In the genomic region with DNA sequence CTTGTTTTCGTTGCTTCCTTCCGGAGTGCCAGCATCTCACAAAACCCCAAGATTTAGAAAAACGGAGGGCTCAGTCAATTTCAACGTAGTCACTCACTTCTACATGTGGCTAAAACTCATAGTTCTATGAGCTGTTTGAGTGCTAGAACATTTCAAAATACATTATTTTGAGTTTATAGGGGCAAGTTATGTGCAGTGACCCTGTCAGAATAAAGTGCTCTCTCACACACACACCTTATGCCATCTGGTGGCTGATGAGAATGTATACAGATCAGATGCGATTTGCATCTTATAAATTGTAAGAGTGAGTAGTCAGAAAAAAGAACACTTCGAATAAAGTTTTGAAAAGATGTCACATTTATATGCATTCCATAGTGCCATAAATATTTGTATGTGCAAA, we compare ENCODE assay signal across 16 mouse cellular contexts. TPM values are rescaled to one million over a fixed set of nuclear protein-coding genes. Genes with fewer than 3 reads are reported as not detected.
DNase-seq lines count a peak whose midpoint lies in the region; ATAC-seq and TF ChIP-seq lines count a peak whose summit lies in the region.
"Had no signal": no experiment of that assay in that cellular context is flagged by ENCODE, and none has a peak within 500 bp of the region (broad histone marks: within the 10 kb centered on the region; RNA-seq: fewer than 3 reads in every experiment).

No protein-coding gene starts in this region.

- no peak overlapping the region for H3K27ac ChIP-seq in forebrain, embryonic 14.5 days (ENCODE audit: low read depth, low read length)
- no peak overlapping the region for H3K27ac ChIP-seq in forebrain, embryonic 12.5 days
- H3K27ac ChIP-seq in midbrain, postnatal 0 days (ENCODE audit: low read depth, low read length): no peak overlapping the region
- H3K27ac ChIP-seq in midbrain, embryonic 10.5 days (replicated peaks): no peak overlapping the region
- H3K27ac ChIP-seq: liver, embryonic 13.5 days had no signal

- TF ChIP-seq CTCF in midbrain, postnatal 0 days (IDR thresholded peaks at IDR 0.05): peak; percentile 81

- no peaks in the 10 kb centered on the region for H3K9me3 ChIP-seq in forebrain, embryonic 14.5 days (replicated peaks; ENCODE audit: control insufficient read depth, low read length)
- H3K9me3 ChIP-seq in forebrain, embryonic 12.5 days: no peaks in the 10 kb centered on the region
- H3K9me3 ChIP-seq in midbrain, postnatal 0 days (ENCODE audit: low read length): no peaks in the 10 kb centered on the region
- no peaks in the 10 kb centered on the region for H3K9me3 ChIP-seq in midbrain, embryonic 10.5 days (replicated peaks)
- H3K9me3 ChIP-seq: liver, embryonic 13.5 days had no signal

- DNase-seq in forebrain, embryonic 14.5 days (ENCODE audit: low spot score): peak; percentile 59
- DNase-seq in kidney, postnatal 14 days: peak; percentile 8
- no peak for DNase-seq in kidney, postnatal 10 days
- peak; percentile 71 for DNase-seq in midbrain, postnatal 0 days (ENCODE audit: low spot score)
- DNase-seq in midbrain, embryonic 10.5 days (ENCODE audit: low spot score): no peak
- no peak for DNase-seq in MN1 (ENCODE audit: low spot score)
- DNase-seq: adrenal gland, postnatal 25 days; cerebellum, adult 2 months; gastrocnemius, postnatal 36 days; kidney, adult 9 months; layer of hippocampus, postnatal 36 days; liver, embryonic 13.5 days; spleen, adult 18-20 months had no signal

- H3K4me3 ChIP-seq in forebrain, embryonic 14.5 days (ENCODE audit: low read depth, low read length): no peak overlapping the region
- no peak overlapping the region for H3K4me3 ChIP-seq in forebrain, embryonic 12.5 days (replicated peaks)
- no peak overlapping the region for H3K4me3 ChIP-seq in midbrain, postnatal 0 days (ENCODE audit: low read depth, low read length)
- no peak overlapping the region for H3K4me3 ChIP-seq in midbrain, embryonic 10.5 days
- H3K4me3 ChIP-seq: liver, embryonic 13.5 days had no signal

- no peak for ATAC-seq in forebrain, embryonic 14.5 days
- no peak for ATAC-seq in forebrain, embryonic 12.5 days (ENCODE audit: low FRiP score)
- no peak for ATAC-seq in midbrain, postnatal 0 days (ENCODE audit: low FRiP score)
- no peak for ATAC-seq in megakaryocyte progenitor cell, adult 5-6 weeks (replicated peaks; ENCODE audit: poor library complexity)

- no peak overlapping the region for H3K4me2 ChIP-seq in forebrain, embryonic 14.5 days (ENCODE audit: low read length)
- no peak overlapping the region for H3K4me2 ChIP-seq in forebrain, embryonic 12.5 days
- H3K4me2 ChIP-seq in midbrain, postnatal 0 days (ENCODE audit: low read depth, low read length, poor library complexity, severe bottlenecking): no peak overlapping the region
- H3K4me2 ChIP-seq: liver, embryonic 13.5 days had no signal

- H3K4me1 ChIP-seq in forebrain, embryonic 14.5 days (ENCODE audit: control insufficient read depth, insufficient read depth, low read length): no peaks in the 10 kb centered on the region
- peaks cover 5% of the 10 kb centered on the region; the same call in 1 of the 2 replicates for H3K4me1 ChIP-seq in forebrain, embryonic 12.5 days
- H3K4me1 ChIP-seq in midbrain, postnatal 0 days (ENCODE audit: insufficient read depth, low read length): no peaks in the 10 kb centered on the region
- H3K4me1 ChIP-seq in midbrain, embryonic 10.5 days: peaks cover 19% of the 10 kb centered on the region
- H3K4me1 ChIP-seq: liver, embryonic 13.5 days had no signal

- 79% methylated on average over 6 of the region's 6 CpGs for WGBS in forebrain, embryonic 14.5 days
- WGBS in forebrain, embryonic 12.5 days: 80% methylated on average over 6 of the region's 6 CpGs
- 74% methylated on average over 6 of the region's 6 CpGs for WGBS in midbrain, postnatal 0 days
- 79% methylated on average over 6 of the region's 6 CpGs for WGBS in midbrain, embryonic 10.5 days

- H3K9ac ChIP-seq in forebrain, embryonic 14.5 days (ENCODE audit: low read length): no peak overlapping the region
- no peak overlapping the region for H3K9ac ChIP-seq in forebrain, embryonic 12.5 days
- H3K9ac ChIP-seq in midbrain, postnatal 0 days (replicated peaks; ENCODE audit: low read length, poor library complexity, severe bottlenecking): no peak overlapping the region
- H3K9ac ChIP-seq: liver, embryonic 13.5 days had no signal

- H3K27me3 ChIP-seq in forebrain, embryonic 14.5 days (replicated peaks; ENCODE audit: control insufficient read depth, insufficient read depth, low read length): no peaks in the 10 kb centered on the region
- H3K27me3 ChIP-seq in forebrain, embryonic 12.5 days: 0 out of 2 replicates have a peak, but pooled peaks cover 6% of the 10 kb centered on the region
- no peaks in the 10 kb centered on the region for H3K27me3 ChIP-seq in midbrain, postnatal 0 days (ENCODE audit: insufficient read depth, low read length)
- H3K27me3 ChIP-seq in midbrain, embryonic 10.5 days (ENCODE audit: low read depth, poor library complexity, severe bottlenecking): peaks cover 16% of the 10 kb centered on the region
- H3K27me3 ChIP-seq: liver, embryonic 13.5 days had no signal

- H3K36me3 ChIP-seq in forebrain, embryonic 14.5 days (ENCODE audit: control insufficient read depth, insufficient read depth, low read length): no peaks in the 10 kb centered on the region
- no peaks in the 10 kb centered on the region for H3K36me3 ChIP-seq in forebrain, embryonic 12.5 days (replicated peaks)
- H3K36me3 ChIP-seq in midbrain, postnatal 0 days (ENCODE audit: insufficient read depth, low read length): no peaks in the 10 kb centered on the region
- no peaks in the 10 kb centered on the region for H3K36me3 ChIP-seq in midbrain, embryonic 10.5 days
- H3K36me3 ChIP-seq: liver, embryonic 13.5 days had no signal

RNA-seq across cellular contexts. Expression of a gene that starts 55.0 kb away (rescaled TPM):
- 0.15 and 0.51 TPM in 2 replicates for polyA plus RNA-seq in forebrain, embryonic 14.5 days (2014; fragmentation: Nextera tagmentation; extraction: Ambion mirVana)
- 0.69 and 0.88 TPM in 2 replicates for polyA plus RNA-seq in forebrain, embryonic 12.5 days (2016; fragmentation: Nextera tagmentation; extraction: Ambion mirVana)
- total RNA-seq in midbrain, postnatal 0 days (2014; rRNA removed): 0.76 and 0.82 TPM in 2 replicates
- 0.25 TPM in 1 of 2 replicates, not detected in the other for polyA plus RNA-seq in midbrain, postnatal 0 days (2015; fragmentation: Nextera tagmentation; extraction: Ambion mirVana)
- 0.53 and 0.78 TPM in 2 replicates for polyA plus RNA-seq in midbrain, embryonic 10.5 days (2016; fragmentation: Nextera tagmentation; extraction: Ambion mirVana)
- not detected in 2 replicates for total RNA-seq in megakaryocyte progenitor cell, adult 5-6 weeks (2015)
- total RNA-seq in megakaryocyte progenitor cell, adult 5-6 weeks (2017): not detected in 2 replicates
- total RNA-seq: adrenal gland, postnatal 25 days; gastrocnemius, postnatal 36 days; heart, postnatal 25 days; layer of hippocampus, postnatal 36 days had no signal
- polyA plus RNA-seq: cerebellum, adult 2 months had no signal

Comparison
In these comparisons a context has a peak if more than half of its experiments do, and no peak if none do; other contexts are left out.
1. DNase-seq: peak in forebrain, embryonic 14.5 days (single experiment), kidney, postnatal 14 days (single experiment) and midbrain, postnatal 0 days (single experiment); none in kidney, postnatal 10 days (single experiment), midbrain, embryonic 10.5 days (single experiment) and MN1 (single experiment).